Mouse (Mus musculus) kidney, postnatal 14 days (tissue): ENCODE data around the gene Lbh.
A peak's percentile ranks its signal among the peaks of the same experiment; 100 is the strongest.

ENCODE experiments used
- DNase-seq: peaks from one replicate; pipeline ENCODE4 v3.0.0; 2022; ENCODE audit warnings: mixed read lengths

The Lbh gene

GRCm38 (mm10) chr17:72944368-72944767 lies 26.3 kb downstream of the Lbh start:
- DNase-seq = no peak

GRCm38 (mm10) chr17:72947111-72947859 lies 29.2 kb downstream of the Lbh start:
- peak; percentile 59 for DNase-seq

GRCm38 (mm10) chr17:72948119-72948518 lies 30.0 kb downstream of the Lbh start:
- DNase-seq = no peak

GRCm38 (mm10) chr17:72949247-72949701 lies 31.2 kb downstream of the Lbh start:
- DNase-seq = no peak

GRCm38 (mm10) chr17:72951331-72951730 lies 33.2 kb downstream of the Lbh start:
- DNase-seq = no peak

GRCm38 (mm10) chr17:72953811-72954685 lies 35.9 kb downstream of the Lbh start:
- no peak for DNase-seq

- DNase-seq = no peak
Observed at GRCm38 (mm10) chr17:72955534-72955933, 37.4 kb downstream of the Lbh start.

GRCm38 (mm10) chr17:72957016-72957415 lies 38.9 kb downstream of the Lbh start:
- DNase-seq = no peak

GRCm38 (mm10) chr17:72958886-72959285 lies 40.8 kb downstream of the Lbh start:
- no peak for DNase-seq

GRCm38 (mm10) chr17:72959497-72960039 lies 41.5 kb downstream of the Lbh start:
- DNase-seq = no peak

GRCm38 (mm10) chr17:72960243-72960642 lies 42.1 kb downstream of the Lbh start:
- no peak for DNase-seq

GRCm38 (mm10) chr17:72960873-72961272 lies 42.8 kb downstream of the Lbh start:
- no peak for DNase-seq

GRCm38 (mm10) chr17:72961953-72962630 lies 44.0 kb downstream of the Lbh start:
- no peak for DNase-seq

GRCm38 (mm10) chr17:72965687-72966086 lies 47.6 kb downstream of the Lbh start:
- DNase-seq = no peak

- no peak for DNase-seq
Observed at GRCm38 (mm10) chr17:72966091-72966531, 48.0 kb downstream of the Lbh start.

GRCm38 (mm10) chr17:72966878-72967277 lies 48.8 kb downstream of the Lbh start:
- no peak for DNase-seq

GRCm38 (mm10) chr17:72967371-72968175 lies 49.5 kb downstream of the Lbh start:
- no peak for DNase-seq

- DNase-seq = no peak
Observed at GRCm38 (mm10) chr17:72968666-72969065, 50.6 kb downstream of the Lbh start.

GRCm38 (mm10) chr17:72970631-72971161 lies 52.6 kb downstream of the Lbh start:
- DNase-seq = no peak

- DNase-seq = peak; percentile 12
Observed at GRCm38 (mm10) chr17:72973041-72973440, 54.9 kb downstream of the Lbh start.
